Mouse (Mus musculus) thymus, postnatal 4 days (tissue): ENCODE data around the gene Erfe.

Source experiments
- DNase-seq: peaks from one replicate; pipeline ENCODE4 v3.0.0; 2021

The Erfe gene

GRCm38 (mm10) chr1:91380453-91381090, 14.3 kb downstream of the Erfe start:
- DNase-seq, result peak; percentile 88

DNA sequence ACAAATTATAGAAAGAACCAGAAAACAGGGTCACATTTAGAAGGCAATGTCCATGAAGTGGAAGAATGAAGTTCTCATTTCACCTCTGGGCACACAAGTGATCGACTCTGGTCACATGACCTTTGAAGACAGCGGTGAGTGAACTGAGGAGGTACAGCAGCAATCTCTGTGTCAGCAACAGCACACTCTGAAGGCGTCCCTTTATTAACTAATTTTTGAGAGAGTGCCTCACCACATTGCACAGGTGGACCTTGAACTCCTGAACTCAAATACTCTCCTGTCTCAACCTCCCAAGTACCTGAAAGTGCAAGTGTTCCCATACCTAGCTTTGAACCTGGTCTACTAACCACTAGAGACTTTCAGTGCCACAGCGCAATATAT, 14.9 kb downstream of the Erfe start:
- no peak for DNase-seq

DNA sequence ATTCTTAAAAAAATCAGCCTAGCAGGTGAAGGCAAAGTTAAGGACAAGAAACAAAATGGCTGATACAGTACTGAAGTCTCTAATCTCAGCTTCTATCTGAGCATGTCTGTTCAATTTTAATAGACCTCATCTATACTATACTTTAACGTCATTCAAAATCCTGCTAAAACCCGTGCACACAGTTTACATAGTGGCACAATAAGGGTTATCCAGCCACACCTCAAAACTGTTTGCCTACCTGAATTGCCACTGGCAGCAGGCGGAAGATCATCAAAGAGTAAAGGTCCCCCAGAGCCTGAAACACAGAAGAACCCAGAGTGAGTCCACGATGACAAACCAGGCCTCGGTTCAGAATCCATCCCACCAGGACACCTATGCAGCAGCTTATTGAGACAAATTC, 24.1 kb downstream of the Erfe start:
- DNase-seq, result no peak

DNA sequence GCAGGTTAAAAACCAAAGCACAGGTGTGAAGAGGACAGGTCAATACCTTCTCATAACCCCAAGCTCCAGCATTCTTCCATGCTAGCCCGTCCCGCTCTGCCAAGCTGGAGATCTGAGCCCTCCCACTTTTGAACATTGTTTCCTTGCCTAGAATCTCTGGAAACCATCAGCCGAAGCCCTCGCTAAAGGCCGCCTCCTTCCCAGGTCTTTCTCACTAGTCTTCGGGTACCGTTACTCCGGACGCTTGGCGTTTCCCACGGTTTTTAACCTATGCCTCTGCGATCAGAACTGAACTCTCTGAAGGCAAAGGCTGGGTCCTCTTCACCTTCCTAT, 31.7 kb downstream of the Erfe start:
- no peak for DNase-seq

DNA sequence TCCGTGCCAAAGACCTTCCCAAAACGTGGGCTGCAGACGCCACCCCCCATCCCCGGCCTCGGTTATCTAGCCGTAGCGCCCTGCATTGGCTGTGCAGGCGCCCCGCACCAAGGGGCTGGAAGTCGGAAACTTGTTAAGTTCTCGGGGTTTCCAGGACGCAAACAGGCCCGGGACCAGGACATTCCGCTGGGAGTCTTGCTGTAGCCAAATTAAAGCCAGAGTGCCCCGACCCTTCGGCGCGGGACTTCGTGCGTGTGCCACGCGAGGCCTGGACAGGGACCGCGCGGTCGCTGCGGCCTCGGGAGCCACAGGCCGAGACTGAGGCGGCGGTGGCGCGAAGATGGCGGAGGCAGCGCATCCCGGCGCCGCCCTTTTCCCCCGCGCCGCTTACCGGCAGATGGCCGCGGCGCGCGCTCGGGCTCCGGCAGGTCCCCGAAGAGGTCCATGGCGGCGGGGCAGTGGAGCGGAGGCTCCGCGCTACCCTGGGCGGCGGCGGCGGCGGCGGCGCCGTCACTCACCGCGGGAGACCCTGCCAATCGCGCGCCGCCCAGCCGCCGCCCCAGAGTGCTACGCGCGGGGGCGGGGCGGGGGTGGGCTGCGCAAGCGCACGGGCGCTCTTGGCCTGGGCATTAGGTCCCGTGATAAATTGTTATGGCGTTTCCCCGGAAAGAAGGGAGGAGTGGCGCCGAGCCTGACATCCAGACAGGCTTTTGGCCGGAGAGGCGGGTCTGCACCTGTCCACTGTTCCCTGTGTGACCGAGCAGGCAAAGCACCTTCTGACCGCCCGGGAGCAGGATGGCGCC, 32.2 kb downstream of the Erfe start, which contains the start of gene Ilkap:
Gene Ilkap, minus strand, starts transcription at position 556 of the 803 bp plus-strand sequence.
- DNase-seq, result peak; percentile 87

GRCm38 (mm10) chr1:91404976-91405375, 38.7 kb downstream of the Erfe start:
- DNase-seq, result no peak

GRCm38 (mm10) chr1:91405406-91406169, 39.4 kb downstream of the Erfe start:
- peak; percentile 36 for DNase-seq

- no peak for DNase-seq
Measured at GRCm38 (mm10) chr1:91407819-91408218, 41.6 kb downstream of the Erfe start.

DNA sequence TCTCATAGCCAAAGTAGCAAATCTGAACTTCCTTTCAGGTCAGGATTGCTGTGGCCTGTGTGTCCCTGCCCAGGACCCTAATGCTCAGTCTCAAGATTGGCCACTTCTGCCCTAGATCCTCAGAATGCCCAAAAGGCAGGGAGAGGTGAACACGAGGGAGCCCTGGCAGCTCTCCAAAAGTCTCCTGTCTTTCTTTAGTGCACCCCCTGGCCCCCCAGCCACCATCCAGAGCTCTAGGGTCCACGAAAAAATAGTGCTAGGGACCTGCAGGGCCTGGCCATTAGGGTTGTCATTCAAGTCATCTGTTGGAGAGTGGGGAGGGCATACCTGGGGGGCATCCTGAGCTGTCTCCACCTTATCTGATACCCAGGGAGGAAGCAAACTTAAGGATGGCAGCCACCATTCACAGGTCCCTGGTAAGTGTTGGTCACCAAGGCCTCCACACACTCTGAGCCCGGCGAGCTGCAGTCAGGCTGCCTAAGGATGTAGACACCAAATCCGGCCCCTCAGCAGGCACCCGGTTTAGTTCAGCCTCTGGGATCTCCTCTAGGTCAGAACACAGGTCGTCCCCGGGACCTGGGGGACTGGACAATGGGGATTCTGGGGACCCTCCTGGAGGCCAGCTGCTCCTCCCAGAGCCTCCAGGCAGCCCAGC, 45.5 kb downstream of the Erfe start:
- DNase-seq, result no peak

DNA sequence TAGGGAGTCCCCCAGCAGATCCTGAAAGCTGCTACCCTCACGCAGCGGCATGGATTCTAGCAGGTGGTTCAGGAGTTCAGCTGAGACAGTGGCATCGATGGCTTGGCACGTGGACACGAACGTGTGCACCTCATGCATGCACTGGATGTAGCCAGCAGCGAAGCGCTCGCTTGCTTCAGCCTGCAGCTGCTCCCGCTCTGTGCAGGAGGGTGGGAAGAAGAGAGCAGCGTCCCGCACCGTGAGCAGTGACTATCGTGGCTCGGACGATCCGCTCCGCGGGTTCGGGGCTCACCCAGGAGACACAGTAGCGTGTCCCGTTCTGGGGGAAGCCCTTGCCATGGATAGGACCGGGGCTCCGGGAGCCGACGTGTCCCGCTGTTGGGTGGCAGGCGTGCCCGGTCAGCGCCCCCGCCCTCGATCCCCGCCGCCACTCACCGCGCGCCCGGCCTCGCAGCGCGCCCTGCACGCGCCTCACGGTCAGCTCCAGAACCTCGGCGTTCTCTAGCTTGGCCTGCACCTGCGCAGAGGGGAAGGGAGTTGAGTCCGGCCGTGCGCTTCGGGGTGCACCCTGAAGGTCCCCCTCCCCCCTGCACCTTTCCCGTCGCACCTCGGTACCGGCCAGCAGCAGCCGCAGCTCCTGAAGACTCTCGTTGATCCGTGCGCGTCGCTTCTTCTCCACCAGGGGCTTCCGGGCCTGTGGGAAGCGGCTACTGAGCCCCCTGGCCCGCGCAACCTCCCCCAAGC, 46.2 kb downstream of the Erfe start:
- no peak for DNase-seq

- DNase-seq, result peak; percentile 95
Measured at GRCm38 (mm10) chr1:91413030-91413506, 46.8 kb downstream of the Erfe start.

GRCm38 (mm10) chr1:91413536-91413897, 47.3 kb downstream of the Erfe start:
- DNase-seq, result no peak

- DNase-seq, result peak; percentile 74
Measured at GRCm38 (mm10) chr1:91413898-91414594, 47.8 kb downstream of the Erfe start, which contains the start of gene Hes6. Hes6 (minus strand) TSS chr1:91414038.

GRCm38 (mm10) chr1:91414903-91415302, 48.7 kb downstream of the Erfe start:
- DNase-seq, result no peak

GRCm38 (mm10) chr1:91415311-91415710, 49.1 kb downstream of the Erfe start:
- DNase-seq, result no peak

GRCm38 (mm10) chr1:91417991-91418390, 51.8 kb downstream of the Erfe start:
- DNase-seq, result no peak

GRCm38 (mm10) chr1:91419862-91420600, 53.8 kb downstream of the Erfe start:
- DNase-seq, result no peak

GRCm38 (mm10) chr1:91420601-91421065, 54.4 kb downstream of the Erfe start:
- no peak for DNase-seq
